Mouse (Mus musculus) cortical plate, adult 2 months (tissue): ENCODE measurements around the gene Minpp1.

ENCODE experiments used
- CTCF ChIP-seq: fragments of 200-500 bp; IDR thresholded peaks from 2 replicates; pipeline ENCODE4 v1.5.1; 2011; ENCODE audit warnings: mild to moderate bottlenecking, control low read depth, low read length; ENCODE audit not compliant: insufficient read depth; ENCODE audit errors: extremely low read depth
- POLR2A ChIP-seq: fragments of 200-500 bp; IDR thresholded peaks from 2 replicates; pipeline ENCODE4 v1.6.1; 2011; ENCODE audit warnings: mild to moderate bottlenecking, low read length, control low read depth; ENCODE audit not compliant: insufficient read depth; ENCODE audit errors: extremely low read depth

GRCm38 (mm10) chr19:32492981-32493380 is 7.4 kb downstream of the Minpp1 start:
- no peak for TF ChIP-seq POLR2A
- TF ChIP-seq CTCF: no peak
